In genomic region chr9:107617461-107617860, GRCm38 (mm10) we compare ENCODE assay signal across 21 mouse cellular contexts. TPM values are rescaled to one million over a fixed set of nuclear protein-coding genes. Genes with fewer than 3 reads are reported as not detected.
DNase-seq lines count a peak whose midpoint lies in the region; ATAC-seq and TF ChIP-seq lines count a peak whose summit lies in the region.
"Had no signal": no experiment of that assay in that cellular context is flagged by ENCODE, and none has a peak within 500 bp of the region (broad histone marks: within the 10 kb centered on the region; RNA-seq: fewer than 3 reads in every experiment).

No protein-coding gene starts in this region.

- no peak overlapping the region for H3K9ac ChIP-seq in heart, embryonic 11.5 days (ENCODE audit: low read depth, low read length)
- no peak overlapping the region for H3K9ac ChIP-seq in intestine, postnatal 0 days (ENCODE audit: low read depth, low read length)
- H3K9ac ChIP-seq in intestine, embryonic 15.5 days = no peak overlapping the region
- H3K9ac ChIP-seq in midbrain, postnatal 0 days (replicated peaks; ENCODE audit: low read length, poor library complexity, severe bottlenecking) = no peak overlapping the region
- no peak overlapping the region for H3K9ac ChIP-seq in stomach, postnatal 0 days (ENCODE audit: low read length)
- H3K9ac ChIP-seq: forebrain, embryonic 13.5 days; hindbrain, embryonic 12.5 days; liver, embryonic 12.5 days; lung, embryonic 15.5 days had no signal

- TF ChIP-seq CTCF in intestine, postnatal 0 days (IDR thresholded peaks at IDR 0.05; ENCODE audit: low read depth) = peak; percentile 45; the same call in 1 of the 2 replicates
- peak; percentile 50 for TF ChIP-seq CTCF in midbrain, postnatal 0 days (IDR thresholded peaks at IDR 0.05)
- TF ChIP-seq CTCF in stomach, postnatal 0 days (IDR thresholded peaks at IDR 0.05; ENCODE audit: low read depth) = peak; percentile 42

- no peaks in the 10 kb centered on the region for H3K9me3 ChIP-seq in heart, embryonic 11.5 days (replicated peaks; ENCODE audit: control insufficient read depth, low read length)
- H3K9me3 ChIP-seq in intestine, postnatal 0 days (ENCODE audit: control insufficient read depth) = no peaks in the 10 kb centered on the region
- no peaks in the 10 kb centered on the region for H3K9me3 ChIP-seq in intestine, embryonic 15.5 days
- H3K9me3 ChIP-seq in midbrain, postnatal 0 days (ENCODE audit: low read length) = no peaks in the 10 kb centered on the region
- no peaks in the 10 kb centered on the region for H3K9me3 ChIP-seq in midbrain, embryonic 10.5 days (replicated peaks)
- no peaks in the 10 kb centered on the region for H3K9me3 ChIP-seq in stomach, postnatal 0 days (ENCODE audit: control insufficient read depth, low read length)
- H3K9me3 ChIP-seq: forebrain, embryonic 13.5 days; hindbrain, embryonic 12.5 days; limb, embryonic 10.5 days; liver, embryonic 12.5 days; lung, embryonic 15.5 days had no signal

- peaks cover 36% of the 10 kb centered on the region for H3K4me1 ChIP-seq in heart, embryonic 11.5 days (ENCODE audit: control insufficient read depth, insufficient read depth, low read length)
- H3K4me1 ChIP-seq in intestine, postnatal 0 days (replicated peaks; ENCODE audit: control insufficient read depth, insufficient read depth, low read length) = peaks cover 21% of the 10 kb centered on the region
- H3K4me1 ChIP-seq in intestine, embryonic 15.5 days (replicated peaks) = peaks cover 34% of the 10 kb centered on the region
- H3K4me1 ChIP-seq in midbrain, postnatal 0 days (ENCODE audit: insufficient read depth, low read length) = no peaks in the 10 kb centered on the region
- H3K4me1 ChIP-seq in midbrain, embryonic 10.5 days = peaks cover 41% of the 10 kb centered on the region
- H3K4me1 ChIP-seq in stomach, postnatal 0 days (replicated peaks; ENCODE audit: control insufficient read depth, insufficient read depth) = no peaks in the 10 kb centered on the region; the same call in 1 of the 2 replicates

- WGBS in heart, embryonic 11.5 days (ENCODE audit: insufficient replicate concordance) = 67% methylated on average over 2 of the region's 2 CpGs
- WGBS in intestine, postnatal 0 days = 86% methylated on average over 2 of the region's 2 CpGs
- 70% methylated on average over 2 of the region's 2 CpGs for WGBS in intestine, embryonic 15.5 days
- WGBS in midbrain, postnatal 0 days = 82% methylated on average over 2 of the region's 2 CpGs
- WGBS in midbrain, embryonic 10.5 days = 76% methylated on average over 2 of the region's 2 CpGs
- 76% methylated on average over 2 of the region's 2 CpGs for WGBS in stomach, postnatal 0 days

- H3K36me3 ChIP-seq in heart, embryonic 11.5 days (ENCODE audit: control insufficient read depth, insufficient read depth, low read length) = peaks cover 29% of the 10 kb centered on the region
- peaks cover 64% of the 10 kb centered on the region for H3K36me3 ChIP-seq in intestine, postnatal 0 days (ENCODE audit: control insufficient read depth, insufficient read depth)
- peaks cover 31% of the 10 kb centered on the region for H3K36me3 ChIP-seq in intestine, embryonic 15.5 days
- H3K36me3 ChIP-seq in midbrain, postnatal 0 days (ENCODE audit: insufficient read depth, low read length) = peaks cover 58% of the 10 kb centered on the region
- peaks cover 89% of the 10 kb centered on the region for H3K36me3 ChIP-seq in midbrain, embryonic 10.5 days
- H3K36me3 ChIP-seq in stomach, postnatal 0 days (ENCODE audit: control insufficient read depth, insufficient read depth, low read length) = peaks cover 30% of the 10 kb centered on the region

- no peak for ATAC-seq in heart, embryonic 11.5 days (replicated peaks; ENCODE audit: insufficient number of reproducible peaks, low FRiP score, low TSS enrichment)
- ATAC-seq in intestine, postnatal 0 days = no peak
- no peak for ATAC-seq in intestine, embryonic 15.5 days
- no peak for ATAC-seq in midbrain, postnatal 0 days (ENCODE audit: low FRiP score)
- ATAC-seq in stomach, postnatal 0 days (ENCODE audit: low FRiP score, low TSS enrichment) = no peak
- ATAC-seq: forebrain, embryonic 13.5 days; liver, embryonic 12.5 days had no signal

- no peak for DNase-seq in heart, postnatal 36 days
- DNase-seq in midbrain, postnatal 0 days (ENCODE audit: low spot score) = no peak
- DNase-seq in midbrain, embryonic 10.5 days (ENCODE audit: low spot score) = no peak
- DNase-seq in stomach, postnatal 0 days (ENCODE audit: low spot score) = no peak
- no peak for DNase-seq in thymus, postnatal 0 days (ENCODE audit: low spot score)
- DNase-seq: cerebellum, postnatal 10 days; embryo, embryonic 11 days; kidney, adult 11 months; layer of hippocampus, postnatal 36 days; midbrain, embryonic 14.5 days; right cerebral cortex, adult 18-20 months; thymus, adult 18-20 months had no signal

- no peak overlapping the region for H3K4me2 ChIP-seq in heart, embryonic 11.5 days
- no peak overlapping the region for H3K4me2 ChIP-seq in intestine, postnatal 0 days (replicated peaks; ENCODE audit: low read depth)
- H3K4me2 ChIP-seq in intestine, embryonic 15.5 days (replicated peaks) = no peak overlapping the region
- no peak overlapping the region for H3K4me2 ChIP-seq in midbrain, postnatal 0 days (ENCODE audit: low read depth, low read length, poor library complexity, severe bottlenecking)
- H3K4me2 ChIP-seq in stomach, postnatal 0 days (replicated peaks; ENCODE audit: low read depth) = no peak overlapping the region
- H3K4me2 ChIP-seq: forebrain, embryonic 13.5 days; hindbrain, embryonic 12.5 days; liver, embryonic 12.5 days; lung, embryonic 15.5 days had no signal

- no peaks in the 10 kb centered on the region for H3K27me3 ChIP-seq in heart, embryonic 11.5 days (ENCODE audit: control insufficient read depth, insufficient read depth, low read length)
- H3K27me3 ChIP-seq in intestine, postnatal 0 days (replicated peaks; ENCODE audit: control insufficient read depth, insufficient read depth, low read length) = no peaks in the 10 kb centered on the region
- no peaks in the 10 kb centered on the region for H3K27me3 ChIP-seq in intestine, embryonic 15.5 days (replicated peaks)
- no peaks in the 10 kb centered on the region for H3K27me3 ChIP-seq in midbrain, postnatal 0 days (ENCODE audit: insufficient read depth, low read length)
- no peaks in the 10 kb centered on the region for H3K27me3 ChIP-seq in midbrain, embryonic 10.5 days (ENCODE audit: low read depth, poor library complexity, severe bottlenecking)
- H3K27me3 ChIP-seq in stomach, postnatal 0 days (ENCODE audit: control insufficient read depth, insufficient read depth, low read length) = no peaks in the 10 kb centered on the region
- H3K27me3 ChIP-seq: forebrain, embryonic 13.5 days; hindbrain, embryonic 12.5 days; liver, embryonic 12.5 days; lung, embryonic 15.5 days had no signal

- no peak overlapping the region for H3K4me3 ChIP-seq in heart, embryonic 11.5 days (ENCODE audit: low read depth, low read length)
- H3K4me3 ChIP-seq in intestine, postnatal 0 days (ENCODE audit: low read depth, low read length) = no peak overlapping the region
- H3K4me3 ChIP-seq in intestine, embryonic 15.5 days (replicated peaks) = no peak overlapping the region
- H3K4me3 ChIP-seq in midbrain, postnatal 0 days (ENCODE audit: low read depth, low read length) = no peak overlapping the region
- no peak overlapping the region for H3K4me3 ChIP-seq in midbrain, embryonic 10.5 days
- H3K4me3 ChIP-seq in stomach, postnatal 0 days (ENCODE audit: low read depth, low read length) = no peak overlapping the region
- H3K4me3 ChIP-seq: forebrain, embryonic 13.5 days; hindbrain, embryonic 12.5 days; limb, embryonic 10.5 days; liver, embryonic 12.5 days; lung, embryonic 15.5 days had no signal

- peak overlapping the region; percentile 86; the same call in 1 of the 2 replicates for H3K27ac ChIP-seq in heart, embryonic 11.5 days (ENCODE audit: low read depth, low read length)
- 0 out of 2 replicates have a peak overlapping the region, but pooled peaks have one; percentile 93 for H3K27ac ChIP-seq in intestine, postnatal 0 days (ENCODE audit: low read depth, low read length)
- no peak overlapping the region for H3K27ac ChIP-seq in intestine, embryonic 15.5 days
- H3K27ac ChIP-seq in midbrain, postnatal 0 days (ENCODE audit: low read depth, low read length) = no peak overlapping the region
- no peak overlapping the region for H3K27ac ChIP-seq in midbrain, embryonic 10.5 days (replicated peaks)
- H3K27ac ChIP-seq in stomach, postnatal 0 days (replicated peaks) = no peak overlapping the region
- H3K27ac ChIP-seq: hindbrain, embryonic 12.5 days; limb, embryonic 10.5 days; liver, embryonic 12.5 days had no signal

- TF ChIP-seq EP300 in stomach, postnatal 0 days (optimal IDR thresholded peaks at IDR 0.05) = no peak

- intact Hi-C loops in heart, postnatal 36 days (cut with DNase I) = no loop called here

RNA-seq across cellular contexts. Expression of gene Sema3b, which starts 8.4 kb away (rescaled TPM):
- 5.1 and 5.3 TPM in 2 replicates for polyA plus RNA-seq in heart, embryonic 11.5 days (2014; fragmentation: Nextera tagmentation; extraction: Ambion mirVana)
- 10 to 100 TPM; 18.5 to 22.0 TPM for total RNA-seq in heart, postnatal 36 days (2021)
- 37.1 and 37.3 TPM in 2 replicates for polyA plus RNA-seq in intestine, postnatal 0 days (2015; fragmentation: Nextera tagmentation; extraction: Ambion mirVana)
- polyA plus RNA-seq in intestine, embryonic 15.5 days (2015; fragmentation: Nextera tagmentation; extraction: Ambion mirVana) = 34.7 and 37.5 TPM in 2 replicates
- total RNA-seq in midbrain, postnatal 0 days (2014; rRNA removed) = 5.7 and 16.7 TPM in 2 replicates
- polyA plus RNA-seq in midbrain, postnatal 0 days (2015; fragmentation: Nextera tagmentation; extraction: Ambion mirVana) = 4.0 and 5.1 TPM in 2 replicates
- polyA plus RNA-seq in midbrain, embryonic 10.5 days (2016; fragmentation: Nextera tagmentation; extraction: Ambion mirVana) = 1.8 and 3.2 TPM in 2 replicates
- 16.3 and 19.1 TPM in 2 replicates for polyA plus RNA-seq in stomach, postnatal 0 days (2015; fragmentation: Nextera tagmentation; extraction: Ambion mirVana)
- 1.4 and 1.8 TPM in 2 replicates for polyA plus RNA-seq in thymus, postnatal 0 days (2015; fragmentation: Nextera tagmentation; extraction: Ambion mirVana)
- total RNA-seq: megakaryocyte progenitor cell, adult 5-6 weeks had no signal

RNA-seq across cellular contexts. Expression of gene Gnai2, which starts 17.7 kb away (rescaled TPM):
- polyA plus RNA-seq in heart, embryonic 11.5 days (2014; fragmentation: Nextera tagmentation; extraction: Ambion mirVana) = 308 and 316 TPM in 2 replicates
- 100 to 1,000 TPM; 248 to 259 TPM for total RNA-seq in heart, postnatal 36 days (2021)
- polyA plus RNA-seq in intestine, postnatal 0 days (2015; fragmentation: Nextera tagmentation; extraction: Ambion mirVana) = 245 and 265 TPM in 2 replicates
- 334 and 335 TPM in 2 replicates for polyA plus RNA-seq in intestine, embryonic 15.5 days (2015; fragmentation: Nextera tagmentation; extraction: Ambion mirVana)
- total RNA-seq in midbrain, postnatal 0 days (2014; rRNA removed) = 224 and 241 TPM in 2 replicates
- polyA plus RNA-seq in midbrain, postnatal 0 days (2015; fragmentation: Nextera tagmentation; extraction: Ambion mirVana) = 260 and 264 TPM in 2 replicates
- polyA plus RNA-seq in midbrain, embryonic 10.5 days (2016; fragmentation: Nextera tagmentation; extraction: Ambion mirVana) = 629 and 656 TPM in 2 replicates
- 189 and 195 TPM in 2 replicates for polyA plus RNA-seq in stomach, postnatal 0 days (2015; fragmentation: Nextera tagmentation; extraction: Ambion mirVana)
- 466 and 479 TPM in 2 replicates for polyA plus RNA-seq in thymus, postnatal 0 days (2015; fragmentation: Nextera tagmentation; extraction: Ambion mirVana)

RNA-seq across cellular contexts. Expression of gene Ifrd2, which starts 30.0 kb away (rescaled TPM):
- 57.5 and 59.1 TPM in 2 replicates for polyA plus RNA-seq in heart, embryonic 11.5 days (2014; fragmentation: Nextera tagmentation; extraction: Ambion mirVana)
- total RNA-seq in heart, postnatal 36 days (2021) = 10 to 100 TPM; 48.4 to 51.2 TPM
- polyA plus RNA-seq in intestine, postnatal 0 days (2015; fragmentation: Nextera tagmentation; extraction: Ambion mirVana) = 36.9 and 38.9 TPM in 2 replicates
- 66.4 and 81.9 TPM in 2 replicates for polyA plus RNA-seq in intestine, embryonic 15.5 days (2015; fragmentation: Nextera tagmentation; extraction: Ambion mirVana)
- total RNA-seq in midbrain, postnatal 0 days (2014; rRNA removed) = 8.4 and 8.9 TPM in 2 replicates
- polyA plus RNA-seq in midbrain, postnatal 0 days (2015; fragmentation: Nextera tagmentation; extraction: Ambion mirVana) = 6.5 and 7.5 TPM in 2 replicates
- polyA plus RNA-seq in midbrain, embryonic 10.5 days (2016; fragmentation: Nextera tagmentation; extraction: Ambion mirVana) = 46.3 and 56.8 TPM in 2 replicates
- polyA plus RNA-seq in stomach, postnatal 0 days (2015; fragmentation: Nextera tagmentation; extraction: Ambion mirVana) = 35.5 and 42.7 TPM in 2 replicates
- polyA plus RNA-seq in thymus, postnatal 0 days (2015; fragmentation: Nextera tagmentation; extraction: Ambion mirVana) = 43.6 and 48.7 TPM in 2 replicates

RNA-seq across cellular contexts. Expression of gene Hyal3, which starts 36.8 kb away (rescaled TPM):
- 0.14 and 0.33 TPM in 2 replicates for polyA plus RNA-seq in heart, embryonic 11.5 days (2014; fragmentation: Nextera tagmentation; extraction: Ambion mirVana)
- total RNA-seq in heart, postnatal 36 days (2021) = under 1 TPM; 0.36 to 0.46 TPM
- polyA plus RNA-seq in intestine, postnatal 0 days (2015; fragmentation: Nextera tagmentation; extraction: Ambion mirVana) = 0.31 and 0.50 TPM in 2 replicates
- polyA plus RNA-seq in intestine, embryonic 15.5 days (2015; fragmentation: Nextera tagmentation; extraction: Ambion mirVana) = 0.74 and 0.97 TPM in 2 replicates
- 1.1 and 4.3 TPM in 2 replicates for total RNA-seq in midbrain, postnatal 0 days (2014; rRNA removed)
- polyA plus RNA-seq in midbrain, postnatal 0 days (2015; fragmentation: Nextera tagmentation; extraction: Ambion mirVana) = 1.8 and 2.2 TPM in 2 replicates
- 0.62 and 0.96 TPM in 2 replicates for polyA plus RNA-seq in midbrain, embryonic 10.5 days (2016; fragmentation: Nextera tagmentation; extraction: Ambion mirVana)
- 1.3 and 1.4 TPM in 2 replicates for polyA plus RNA-seq in stomach, postnatal 0 days (2015; fragmentation: Nextera tagmentation; extraction: Ambion mirVana)
- 0.90 and 1.2 TPM in 2 replicates for polyA plus RNA-seq in thymus, postnatal 0 days (2015; fragmentation: Nextera tagmentation; extraction: Ambion mirVana)

RNA-seq across cellular contexts. Expression of gene Naa80, which starts 38.8 kb away (rescaled TPM):
- 12.2 and 15.2 TPM in 2 replicates for polyA plus RNA-seq in heart, embryonic 11.5 days (2014; fragmentation: Nextera tagmentation; extraction: Ambion mirVana)
- 10 to 100 TPM; 16.6 to 19.1 TPM for total RNA-seq in heart, postnatal 36 days (2021)
- polyA plus RNA-seq in intestine, postnatal 0 days (2015; fragmentation: Nextera tagmentation; extraction: Ambion mirVana) = 20.4 and 21.4 TPM in 2 replicates
- polyA plus RNA-seq in intestine, embryonic 15.5 days (2015; fragmentation: Nextera tagmentation; extraction: Ambion mirVana) = 15.1 and 19.1 TPM in 2 replicates
- total RNA-seq in midbrain, postnatal 0 days (2014; rRNA removed) = 22.7 and 35.4 TPM in 2 replicates
- polyA plus RNA-seq in midbrain, postnatal 0 days (2015; fragmentation: Nextera tagmentation; extraction: Ambion mirVana) = 20.4 and 24.4 TPM in 2 replicates
- 17.6 and 18.2 TPM in 2 replicates for polyA plus RNA-seq in midbrain, embryonic 10.5 days (2016; fragmentation: Nextera tagmentation; extraction: Ambion mirVana)
- polyA plus RNA-seq in stomach, postnatal 0 days (2015; fragmentation: Nextera tagmentation; extraction: Ambion mirVana) = 13.3 and 14.7 TPM in 2 replicates
- polyA plus RNA-seq in thymus, postnatal 0 days (2015; fragmentation: Nextera tagmentation; extraction: Ambion mirVana) = 18.4 and 23.1 TPM in 2 replicates

Comparison
In these comparisons a context has a peak if more than half of its experiments do, and no peak if none do; other contexts are left out.
1. H3K27ac ChIP-seq: peak in heart, embryonic 11.5 days (single experiment) and intestine, postnatal 0 days (single experiment); none in intestine, embryonic 15.5 days (single experiment), midbrain, postnatal 0 days (single experiment), midbrain, embryonic 10.5 days (single experiment) and stomach, postnatal 0 days (single experiment).
2. Peak in every context shown above with its lines, with median percentiles within 50 percentile points of each other: CTCF ChIP-seq.